Mouse (Mus musculus) regulatory T cell (primary cell): ENCODE data around the gene Fam83f.

Experiments used
- in situ Hi-C: fragments of 300-600 bp; cut with MboI, MseI; formaldehyde crosslinking; loops from one replicate; pipeline ENCODE4 v1.15.1; 2025; ENCODE audit warnings: high pct_unique_total_duplicates

Fam83f gene

GRCm38 (mm10) chr15:80739972-80740371, 68.3 kb downstream of the Fam83f start:
- in situ Hi-C loops: no loop called here

- in situ Hi-C loops: no loop called here
These were observed 70.2 kb downstream of the Fam83f start for GRCm38 (mm10) chr15:80741836-80742235.

- in situ Hi-C loops: no loop called here
These were observed 71.4 kb downstream of the Fam83f start for GRCm38 (mm10) chr15:80742991-80743474.

- in situ Hi-C loops: no loop called here
These were observed 72.0 kb downstream of the Fam83f start for GRCm38 (mm10) chr15:80743606-80744005.

- in situ Hi-C loops: no loop called here
These were observed 73.2 kb downstream of the Fam83f start for GRCm38 (mm10) chr15:80744667-80745422.

- in situ Hi-C loops: no loop called here
These were observed 77.3 kb downstream of the Fam83f start for GRCm38 (mm10) chr15:80748979-80749378.
